Mouse (Mus musculus): ENCODE results near the gene Kcnk4. TPM values are rescaled to one million over a fixed set of nuclear protein-coding genes. Genes with fewer than 3 reads are reported as not detected.

Gene Kcnk4
- polyA plus RNA-seq, 1 experiment = 1.6 TPM

DNA sequence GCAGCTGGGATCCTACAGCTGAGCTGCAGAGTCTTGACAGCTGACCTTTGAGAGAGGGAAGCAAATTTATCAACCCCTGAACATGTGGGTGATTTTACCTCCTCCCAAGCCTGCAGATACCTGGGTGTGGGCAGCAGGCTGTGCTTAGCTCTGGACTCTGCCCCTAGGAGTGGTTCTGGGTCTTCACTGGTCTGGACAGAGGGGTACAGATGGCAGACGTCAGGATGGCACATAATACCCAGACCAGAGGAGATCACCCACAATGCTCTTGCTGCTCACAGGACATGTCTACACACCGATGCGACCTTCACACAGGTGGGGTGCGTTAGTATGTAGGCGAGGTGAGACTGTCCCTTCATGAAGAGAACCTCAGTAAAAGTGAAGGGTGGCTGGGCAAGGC is 15.2 kb upstream of the Kcnk4 start:
- H3K4me3 ChIP-seq (ENCODE audit: insufficient read depth, low read depth, low read length) = no peak overlapping the region
- H3K27ac ChIP-seq (replicated peaks; ENCODE audit: low read depth, low read length) = no peak overlapping the region

GRCm38 (mm10) chr19:6948186-6948585 is 13.9 kb upstream of the Kcnk4 start:
- H3K4me3 ChIP-seq (ENCODE audit: insufficient read depth, low read depth, low read length) = no peak overlapping the region
- H3K27ac ChIP-seq (replicated peaks; ENCODE audit: low read depth, low read length) = no peak overlapping the region
- peaks cover 8% of the 10 kb centered on the region for H3K4me1 ChIP-seq (ENCODE audit: control insufficient read depth, insufficient read depth, insufficient read length, low read length)

More for the DNA sequence above, 15.2 kb upstream of the Kcnk4 start:
- peaks cover 10% of the 10 kb centered on the region for H3K4me1 ChIP-seq (ENCODE audit: control insufficient read depth, insufficient read depth, insufficient read length, low read length)

GRCm38 (mm10) chr19:6947742-6948141 is 13.4 kb upstream of the Kcnk4 start:
- Histone ChIP-seq H3K4me1 (ENCODE audit: control insufficient read depth, insufficient read depth, insufficient read length, low read length) (peaks cover 4% of the 10 kb centered on the region), H3K4me3 (ENCODE audit: insufficient read depth, low read depth, low read length) (no peak overlapping the region), H3K27ac (replicated peaks; ENCODE audit: low read depth, low read length) (no peak overlapping the region)

GRCm38 (mm10) chr19:6943709-6944108 is 9.4 kb upstream of the Kcnk4 start:
- Histone ChIP-seq H3K4me1 (ENCODE audit: control insufficient read depth, insufficient read depth, insufficient read length, low read length) (peaks cover 5% of the 10 kb centered on the region; the same call in 1 of the 2 replicates), H3K4me3 (ENCODE audit: insufficient read depth, low read depth, low read length) (no peak overlapping the region), H3K27ac (replicated peaks; ENCODE audit: low read depth, low read length) (no peak overlapping the region)

DNA sequence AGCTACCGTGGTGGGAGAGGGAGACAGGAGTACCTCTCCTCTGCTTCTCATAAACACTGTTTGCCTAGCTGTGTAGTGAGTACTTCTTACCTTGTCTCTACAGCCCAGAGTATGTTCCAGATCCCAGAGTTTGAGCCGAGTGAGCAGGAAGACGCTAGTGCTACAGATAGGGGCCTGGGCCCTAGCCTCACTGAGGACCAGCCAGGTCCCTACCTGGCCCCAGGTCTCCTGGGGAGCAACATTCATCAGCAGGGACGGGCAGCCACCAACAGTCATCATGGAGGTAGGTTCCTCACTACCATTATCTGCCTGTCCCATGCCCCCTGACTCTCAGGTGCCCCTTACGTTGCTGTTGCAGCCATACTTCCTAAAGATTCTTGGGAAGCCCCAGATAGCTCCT is 8.4 kb upstream of the Kcnk4 start:
- peak overlapping the region; percentile 70 for H3K4me3 ChIP-seq (ENCODE audit: insufficient read depth, low read depth, low read length)
- H3K27ac ChIP-seq (replicated peaks; ENCODE audit: low read depth, low read length) = peak overlapping the region; percentile 79
- H3K4me1 ChIP-seq (ENCODE audit: control insufficient read depth, insufficient read depth, insufficient read length, low read length) = peaks cover 5% of the 10 kb centered on the region; the same call in 1 of the 2 replicates

DNA sequence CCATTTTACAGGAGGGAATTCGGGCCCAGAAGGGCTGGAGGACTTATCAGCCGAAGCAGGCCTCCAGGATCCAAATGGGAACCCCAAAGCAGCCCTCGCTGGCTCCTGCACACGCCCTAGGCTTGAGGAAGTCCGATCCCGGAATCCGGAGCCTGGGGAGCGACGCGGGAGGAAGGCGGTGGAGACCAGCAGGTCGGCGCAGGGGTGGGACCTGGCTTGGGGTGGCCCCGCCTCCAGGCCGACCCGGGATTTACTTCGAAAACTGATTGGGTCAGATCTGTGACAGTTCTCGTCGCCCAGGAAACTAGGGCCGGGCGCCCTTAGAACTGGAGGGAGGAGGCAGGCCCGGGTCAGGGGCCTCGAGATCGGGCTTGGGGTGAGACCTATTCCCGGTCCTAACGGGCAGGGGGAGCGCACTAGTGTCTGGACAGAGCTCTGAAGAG is 8.0 kb upstream of the Kcnk4 start, which contains the start of gene Gpr137:
Gpr137 (minus strand) TSS at position 232 of the 443 bp plus-strand sequence.
- Histone ChIP-seq H3K27ac (replicated peaks; ENCODE audit: low read depth, low read length) (peak within 1 kb of the TSS; percentile 84), H3K4me3 (ENCODE audit: insufficient read depth, low read depth, low read length) (peak within 1 kb of the TSS; percentile 82)

DNA sequence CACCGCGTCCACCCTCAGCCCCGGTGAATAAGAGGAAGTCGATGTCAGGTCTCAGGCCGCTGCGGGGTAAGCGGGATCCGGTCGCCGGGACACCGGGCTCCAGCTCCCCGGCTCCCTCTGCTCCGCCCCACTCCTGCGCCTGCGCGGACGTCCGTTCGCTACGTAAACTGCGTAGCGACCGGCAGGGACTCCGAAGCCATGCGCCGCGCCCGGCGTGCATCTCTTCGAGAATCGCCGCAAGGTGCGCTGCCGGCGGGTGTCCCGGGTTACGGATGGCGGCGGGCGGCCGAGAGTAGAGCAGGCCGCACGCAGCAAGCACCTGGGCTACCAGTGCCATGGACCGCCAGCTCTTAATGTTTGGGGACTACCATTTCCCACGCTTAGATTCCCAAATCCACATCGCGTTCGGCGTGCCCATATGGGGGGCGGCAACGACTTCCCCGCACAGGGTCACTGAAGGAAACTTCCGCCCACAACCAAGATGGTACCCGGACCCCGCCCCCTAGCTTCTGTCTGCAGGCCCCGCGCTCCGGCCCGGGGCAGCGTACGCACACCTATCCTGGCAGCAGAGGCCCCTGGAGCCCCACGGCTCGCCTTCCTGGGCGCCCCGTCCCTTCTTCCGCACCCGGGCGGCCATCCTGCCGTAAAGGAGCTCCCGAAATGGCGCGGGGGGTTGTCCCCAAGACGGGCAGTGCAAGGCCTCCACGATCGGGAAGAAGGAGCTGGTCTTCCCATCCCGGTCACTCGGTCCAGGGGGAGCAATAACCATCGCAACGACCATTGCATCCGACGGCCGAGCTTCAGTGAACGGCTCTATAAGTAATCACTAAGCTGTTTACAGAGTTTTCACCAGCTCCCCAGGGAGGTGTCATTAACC is 7.3 kb upstream of the Kcnk4 start, which contains the start of gene Bad:
Bad (plus strand) TSS at position 490 of the 877 bp plus-strand sequence.
- Histone ChIP-seq H3K4me1 (ENCODE audit: control insufficient read depth, insufficient read depth, insufficient read length, low read length) (peaks cover 5% of the 10 kb centered on the region; the same call in 1 of the 2 replicates), H3K4me3 (ENCODE audit: insufficient read depth, low read depth, low read length) (peak within 1 kb of the TSS; percentile 82), H3K27ac (replicated peaks; ENCODE audit: low read depth, low read length) (peak within 1 kb of the TSS; percentile 84)

More for the DNA sequence above, 8.0 kb upstream of the Kcnk4 start, which contains the start of gene Gpr137:
- H3K4me1 ChIP-seq (ENCODE audit: control insufficient read depth, insufficient read depth, insufficient read length, low read length) = peaks cover 5% of the 10 kb centered on the region; the same call in 1 of the 2 replicates

GRCm38 (mm10) chr19:6940396-6941351 is 6.4 kb upstream of the Kcnk4 start:
- Histone ChIP-seq H3K27ac (replicated peaks; ENCODE audit: low read depth, low read length) (peak overlapping the region; percentile 72), H3K4me3 (ENCODE audit: insufficient read depth, low read depth, low read length) (peak overlapping the region; percentile 82), H3K4me1 (ENCODE audit: control insufficient read depth, insufficient read depth, insufficient read length, low read length) (peaks cover 5% of the 10 kb centered on the region; the same call in 1 of the 2 replicates)

DNA sequence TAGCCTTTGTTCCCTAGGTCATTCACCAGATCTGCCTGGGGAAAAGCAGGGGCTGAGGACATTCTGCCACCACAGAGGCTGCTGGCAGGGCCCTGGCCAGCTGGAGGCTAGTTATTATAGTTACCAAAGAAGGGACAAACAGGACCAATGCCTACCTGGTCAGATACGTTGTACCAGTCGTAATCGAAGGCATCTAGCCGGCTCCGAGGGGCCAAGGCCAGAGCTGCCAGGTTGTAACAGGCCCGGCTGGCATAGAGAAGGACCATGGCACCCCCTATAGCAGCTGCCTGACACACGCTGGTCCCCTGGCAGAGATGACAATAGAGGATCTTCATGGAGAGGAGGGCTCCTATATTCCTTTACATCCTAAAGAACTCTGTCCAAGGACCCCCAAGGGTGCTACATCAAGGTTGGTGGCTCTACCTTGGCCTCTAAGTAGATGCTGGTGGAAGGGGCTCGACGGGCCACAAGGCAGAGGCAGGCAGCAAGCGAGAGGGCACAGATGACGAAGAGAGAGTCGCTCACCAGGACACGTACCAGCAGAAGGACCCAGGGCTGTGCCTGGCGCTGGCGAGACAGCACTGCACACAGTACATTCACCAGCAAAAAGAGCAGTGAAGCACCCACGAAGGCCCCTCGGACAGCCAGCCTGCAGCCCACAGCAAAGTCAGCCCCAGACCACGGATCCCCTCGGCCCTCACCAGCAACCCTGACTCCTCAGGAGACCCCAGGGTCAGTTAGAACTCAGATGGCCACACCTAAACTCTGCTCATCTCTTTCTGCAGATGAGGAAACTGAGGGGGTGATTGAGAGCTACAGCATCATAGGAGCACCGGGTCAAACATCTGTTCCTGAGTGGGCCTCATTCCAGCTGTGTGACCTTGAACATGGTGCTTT is 5.0 kb upstream of the Kcnk4 start:
- Histone ChIP-seq H3K4me1 (ENCODE audit: control insufficient read depth, insufficient read depth, insufficient read length, low read length) (peaks cover 5% of the 10 kb centered on the region; the same call in 1 of the 2 replicates), H3K27ac (replicated peaks; ENCODE audit: low read depth, low read length) (no peak overlapping the region), H3K4me3 (ENCODE audit: insufficient read depth, low read depth, low read length) (no peak overlapping the region)

GRCm38 (mm10) chr19:6937541-6938465 is 3.5 kb upstream of the Kcnk4 start:
- Histone ChIP-seq H3K4me3 (ENCODE audit: insufficient read depth, low read depth, low read length) (no peak overlapping the region), H3K27ac (replicated peaks; ENCODE audit: low read depth, low read length) (no peak overlapping the region), H3K4me1 (ENCODE audit: control insufficient read depth, insufficient read depth, insufficient read length, low read length) (peaks cover 14% of the 10 kb centered on the region; the same call in 1 of the 2 replicates)

DNA sequence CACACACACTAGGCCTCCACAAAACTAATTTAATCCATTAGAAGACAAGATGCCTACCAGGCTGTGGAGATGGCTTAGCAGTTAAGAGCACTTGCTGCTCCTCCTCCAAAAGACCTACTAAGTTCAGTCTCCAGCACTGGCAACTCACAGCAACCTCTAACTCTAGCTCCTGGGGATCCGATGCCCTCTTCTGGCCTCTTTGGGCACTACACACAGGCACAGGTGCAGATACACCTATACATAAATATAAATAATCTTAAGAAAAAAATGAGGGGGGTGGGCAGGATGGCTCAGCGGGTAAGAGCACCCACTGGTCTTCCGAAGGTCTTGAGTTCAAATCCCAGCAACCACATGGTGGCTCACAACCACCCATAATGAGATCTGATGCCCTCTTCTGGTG is 2.0 kb upstream of the Kcnk4 start:
- H3K4me3 ChIP-seq (ENCODE audit: insufficient read depth, low read depth, low read length) = no peak overlapping the region
- peaks cover 17% of the 10 kb centered on the region; the same call in 1 of the 2 replicates for H3K4me1 ChIP-seq (ENCODE audit: control insufficient read depth, insufficient read depth, insufficient read length, low read length)
- no peak overlapping the region for H3K27ac ChIP-seq (replicated peaks; ENCODE audit: low read depth, low read length)

- Histone ChIP-seq H3K27ac (replicated peaks; ENCODE audit: low read depth, low read length) (no peak overlapping the region), H3K4me1 (ENCODE audit: control insufficient read depth, insufficient read depth, insufficient read length, low read length) (peaks cover 12% of the 10 kb centered on the region; the same call in 1 of the 2 replicates), H3K4me3 (ENCODE audit: insufficient read depth, low read depth, low read length) (peak overlapping the region; percentile 47)
Measured at GRCm38 (mm10) chr19:6933436-6934194, 700 bp downstream of the Kcnk4 start.

DNA sequence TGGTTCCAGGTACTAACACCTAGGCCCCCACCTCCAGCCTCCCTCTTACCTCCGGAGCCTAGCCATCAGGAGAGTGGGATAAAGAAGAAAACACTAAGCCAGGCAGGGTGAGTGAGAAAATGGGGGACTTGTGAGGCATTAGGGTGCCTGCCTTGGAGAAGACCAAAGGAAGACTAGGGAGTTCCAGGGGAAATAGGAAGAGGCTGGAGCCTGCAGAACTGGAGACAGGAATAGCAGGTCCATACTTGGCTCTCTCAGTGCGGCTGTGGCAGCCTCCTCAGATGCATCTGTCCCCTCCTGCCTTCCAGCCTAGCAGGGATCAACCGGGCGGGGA is 1.2 kb downstream of the Kcnk4 start:
- Histone ChIP-seq H3K27ac (replicated peaks; ENCODE audit: low read depth, low read length) (no peak overlapping the region), H3K4me1 (ENCODE audit: control insufficient read depth, insufficient read depth, insufficient read length, low read length) (peaks cover 12% of the 10 kb centered on the region; the same call in 1 of the 2 replicates), H3K4me3 (ENCODE audit: insufficient read depth, low read depth, low read length) (no peak overlapping the region)

Measured in brown adipose tissue, adult 24 weeks (tissue).